Mouse (Mus musculus) cerebellum, postnatal 14 days (tissue): Measurements from ENCODE around the gene Gm45618.

Source experiments
- DNase-seq, 2 experiments: peaks; one replicate each; pipeline ENCODE4 v3.0.0; 2021; ENCODE audit warnings: mixed read lengths in 2 of 2

The Gm45618 gene

GRCm38 (mm10) chr7:142093696-142094240, 26.8 kb downstream of the Gm45618 start:
- DNase-seq = no peak

GRCm38 (mm10) chr7:142092991-142093390, 27.5 kb downstream of the Gm45618 start:
- peak; percentile 17 to 29 for DNase-seq

GRCm38 (mm10) chr7:142091848-142092247, 28.7 kb downstream of the Gm45618 start:
- peak; percentile 50 to 60 for DNase-seq

GRCm38 (mm10) chr7:142089648-142090447, 30.7 kb downstream of the Gm45618 start:
- DNase-seq = peak; percentile 48 to 60

GRCm38 (mm10) chr7:142088886-142089285, 31.6 kb downstream of the Gm45618 start:
- DNase-seq = peak; percentile 38 to 42

- no peak for DNase-seq
Measured at GRCm38 (mm10) chr7:142087069-142087652, 33.4 kb downstream of the Gm45618 start.

- DNase-seq = no peak
Measured at GRCm38 (mm10) chr7:142086159-142086905, 34.2 kb downstream of the Gm45618 start.

GRCm38 (mm10) chr7:142084820-142085219, 35.7 kb downstream of the Gm45618 start:
- peak; percentile 96 to 99 for DNase-seq

GRCm38 (mm10) chr7:142084395-142084794, 36.1 kb downstream of the Gm45618 start:
- no peak for DNase-seq

- DNase-seq = peak in 1 of 2 experiments; percentile 57
Measured at GRCm38 (mm10) chr7:142083588-142084317, 36.8 kb downstream of the Gm45618 start.

GRCm38 (mm10) chr7:142082607-142083006, 37.9 kb downstream of the Gm45618 start:
- no peak for DNase-seq

- DNase-seq = peak in 1 of 2 experiments; percentile 17
Measured at GRCm38 (mm10) chr7:142082179-142082578, 38.4 kb downstream of the Gm45618 start.

GRCm38 (mm10) chr7:142081736-142082135, 38.8 kb downstream of the Gm45618 start:
- DNase-seq = peak in 1 of 2 experiments; percentile 26

GRCm38 (mm10) chr7:142080876-142081275, 39.7 kb downstream of the Gm45618 start:
- peak in 1 of 2 experiments; percentile 27 for DNase-seq

GRCm38 (mm10) chr7:142079365-142079764, 41.2 kb downstream of the Gm45618 start:
- DNase-seq = no peak

- DNase-seq = no peak
Measured at GRCm38 (mm10) chr7:142077138-142077537, 43.4 kb downstream of the Gm45618 start.

- no peak for DNase-seq
Measured at GRCm38 (mm10) chr7:142074146-142074886, 46.2 kb downstream of the Gm45618 start.

- DNase-seq = no peak
Measured at GRCm38 (mm10) chr7:142071717-142072116, 48.8 kb downstream of the Gm45618 start.

GRCm38 (mm10) chr7:142071212-142071578, 49.3 kb downstream of the Gm45618 start:
- DNase-seq = no peak

- peak; percentile 93 to 95 for DNase-seq
Measured at GRCm38 (mm10) chr7:142070458-142071211, 49.9 kb downstream of the Gm45618 start.
